Mouse (Mus musculus) CD4-positive, CD25-positive, alpha-beta regulatory T cell, adult 2 months (primary cell): Measurements from ENCODE around the gene Sirt2.

Experiments used
- DNase-seq: peaks from one replicate; pipeline ENCODE4 v3.0.0-alpha.2; 2012; ENCODE audit warnings: low read depth, low spot score

Sirt2 gene

DNA sequence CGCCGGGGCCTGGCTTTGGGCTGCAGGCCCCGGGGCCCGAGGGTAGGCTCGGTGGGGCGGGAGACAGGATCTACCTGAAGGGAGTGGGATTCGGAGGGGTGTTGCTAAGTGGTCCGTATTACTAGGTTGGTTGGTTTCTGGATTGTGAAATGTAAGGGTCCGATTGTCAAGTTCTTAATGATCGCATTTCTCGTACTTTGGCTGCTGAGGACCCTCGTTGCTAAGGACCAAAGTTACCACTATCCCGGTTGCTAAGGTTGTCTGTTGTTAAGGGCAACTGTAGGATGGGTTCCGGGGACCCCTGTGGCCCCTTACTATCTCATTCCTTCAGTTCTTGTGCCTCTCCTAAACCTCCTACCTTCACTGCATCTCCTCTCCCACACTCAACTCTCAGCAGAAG lies 375 bp downstream of the Sirt2 start:
- DNase-seq: no peak

DNA sequence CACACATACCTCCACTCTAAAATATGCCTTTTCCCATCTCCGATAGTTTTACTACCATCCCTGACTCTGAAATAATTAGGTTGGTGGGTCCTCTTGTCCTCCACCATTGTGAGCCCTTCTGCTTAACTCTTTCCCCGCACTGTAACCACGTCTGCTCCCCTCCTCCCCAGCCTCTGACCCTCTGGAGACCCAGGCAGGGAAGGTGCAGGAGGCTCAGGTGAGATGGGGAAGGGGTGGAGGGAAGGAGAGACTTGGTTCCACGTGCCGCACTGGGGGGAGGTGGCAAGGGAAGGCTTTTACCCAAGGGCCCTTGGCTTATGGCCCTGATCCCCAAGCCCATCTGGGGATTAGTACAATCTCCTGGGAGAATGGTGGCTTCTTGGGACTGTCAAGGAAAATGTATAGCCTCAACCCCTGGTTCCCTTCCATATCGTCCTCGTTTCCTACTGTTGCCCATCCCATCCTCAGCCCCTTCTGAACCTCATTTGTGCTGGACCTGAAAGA lies 979 bp downstream of the Sirt2 start, which contains the start of gene Nfkbib:
Gene Nfkbib, minus strand, starts transcription at position 51 of the 504 bp plus-strand sequence.
- no peak for DNase-seq

DNA sequence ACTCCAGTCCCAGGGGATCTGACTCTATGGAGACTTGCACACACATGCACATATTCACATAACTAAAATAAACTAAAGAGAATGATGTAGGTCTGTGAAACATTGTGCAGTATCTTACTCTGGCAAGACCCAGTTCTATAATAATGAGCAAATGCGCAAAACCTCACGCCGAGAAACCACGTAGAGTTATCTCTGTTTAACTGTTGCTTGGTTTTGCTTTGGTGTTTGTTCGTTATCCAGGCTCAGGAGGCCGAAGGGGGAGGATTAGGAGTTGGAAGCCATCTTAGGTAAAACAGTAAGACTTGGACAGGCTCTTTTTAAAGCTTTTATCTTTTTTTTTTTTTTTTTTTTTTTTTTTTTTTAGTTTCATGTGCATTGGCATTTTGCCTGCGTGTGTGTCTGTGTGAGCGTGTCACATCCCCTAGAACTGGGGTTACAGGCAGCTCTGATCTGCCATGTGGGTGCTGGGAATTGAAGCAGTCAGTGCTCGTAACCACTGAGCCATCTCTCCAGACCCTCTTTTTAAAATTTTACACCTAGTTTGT lies 3.0 kb downstream of the Sirt2 start:
- DNase-seq: no peak

DNA sequence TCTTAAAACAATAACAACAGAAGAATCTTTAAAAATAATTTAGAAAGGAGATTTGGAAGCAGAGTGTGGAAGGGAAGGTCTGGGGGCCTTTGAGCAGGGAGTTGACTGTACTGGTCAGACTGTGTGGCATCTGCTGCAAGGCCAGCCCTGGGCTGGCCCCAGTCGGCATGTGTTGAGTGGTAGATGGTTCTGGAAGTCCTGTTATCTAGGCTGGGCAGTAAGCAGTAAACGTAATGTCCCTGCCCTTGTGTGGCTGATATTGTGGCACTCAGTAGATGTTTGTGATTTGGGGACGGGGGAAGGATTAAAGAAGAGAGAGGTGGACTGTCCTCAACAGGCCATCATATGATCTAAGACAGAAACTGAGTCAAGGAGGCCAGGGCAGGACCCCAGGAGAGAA lies 3.8 kb downstream of the Sirt2 start:
- DNase-seq: no peak

DNA sequence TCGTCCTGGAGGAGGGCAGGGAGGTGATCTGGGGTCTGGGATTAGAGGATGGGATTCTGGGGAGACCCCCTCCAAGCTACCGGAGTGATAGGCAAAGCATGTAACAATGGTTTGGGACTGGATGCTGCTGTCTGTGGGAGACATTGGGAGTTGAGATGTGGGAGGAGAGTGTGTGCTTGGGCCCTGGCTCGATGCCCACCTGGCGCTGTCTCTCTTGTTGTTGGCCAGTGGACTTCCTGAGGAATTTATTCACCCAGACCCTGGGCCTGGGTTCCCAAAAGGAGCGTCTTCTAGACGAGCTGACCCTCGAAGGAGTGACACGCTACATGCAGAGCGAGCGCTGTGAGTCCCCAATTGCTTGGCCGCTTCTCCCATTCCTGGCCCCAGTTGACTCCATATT lies 5.3 kb downstream of the Sirt2 start:
- DNase-seq: no peak

DNA sequence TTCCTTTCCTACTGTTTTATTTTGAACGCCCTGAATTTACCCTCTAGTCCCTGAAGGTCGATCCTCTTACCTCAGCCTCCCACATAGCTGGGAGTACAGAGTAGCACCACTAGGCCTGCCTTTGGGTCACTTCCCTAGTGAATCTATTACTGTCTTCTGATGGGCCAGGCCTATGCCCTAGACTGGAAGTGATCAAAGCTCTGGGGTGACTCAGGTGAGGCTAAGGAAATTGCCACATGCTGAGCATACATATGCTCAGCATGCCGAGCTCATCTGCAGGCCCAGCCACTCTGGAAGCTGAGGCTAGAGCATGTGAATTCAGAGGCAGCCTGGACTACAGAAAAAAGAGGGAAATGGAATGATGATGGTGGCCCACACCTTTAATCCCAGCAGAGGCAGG lies 6.6 kb downstream of the Sirt2 start:
- DNase-seq: no peak

DNA sequence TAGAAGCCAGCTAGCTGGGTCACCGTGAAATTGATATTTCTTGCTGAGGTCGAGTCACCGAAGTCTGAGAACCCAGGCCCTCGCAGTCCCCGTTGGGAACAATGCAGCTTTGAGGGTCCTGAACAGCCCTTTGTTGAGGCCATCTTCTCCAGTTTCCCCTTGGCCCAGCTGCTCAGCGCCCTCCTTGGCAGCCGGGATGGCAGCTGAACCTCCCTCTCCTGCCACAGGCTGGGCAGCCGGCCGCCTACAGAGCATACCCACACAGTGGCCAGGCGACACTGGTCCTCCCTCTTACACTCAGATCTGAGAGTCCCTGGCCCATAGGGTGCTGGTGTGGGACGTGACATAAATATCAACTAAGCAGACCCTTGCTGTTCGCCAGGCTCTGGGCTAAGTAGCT lies 7.6 kb downstream of the Sirt2 start:
- no peak for DNase-seq

DNA sequence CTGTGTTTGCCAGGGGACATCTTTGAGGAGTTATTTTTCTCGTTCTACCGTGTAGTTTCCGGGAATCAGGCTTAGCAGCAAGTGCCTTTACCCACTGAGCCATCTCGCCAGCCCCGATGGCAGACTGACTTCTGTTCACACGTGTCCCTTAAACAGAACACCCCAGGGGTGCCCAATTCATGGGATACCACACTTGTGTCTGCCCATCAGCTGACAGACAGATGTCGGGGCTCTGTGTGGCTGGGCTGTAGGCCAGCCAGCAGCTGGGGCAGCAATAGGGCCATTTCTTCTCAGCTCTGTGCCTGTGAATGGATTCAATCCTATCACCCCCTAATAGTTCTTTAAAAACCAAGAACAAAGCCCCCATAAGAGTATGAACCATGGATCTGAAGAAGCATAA lies 8.6 kb downstream of the Sirt2 start:
- no peak for DNase-seq

DNA sequence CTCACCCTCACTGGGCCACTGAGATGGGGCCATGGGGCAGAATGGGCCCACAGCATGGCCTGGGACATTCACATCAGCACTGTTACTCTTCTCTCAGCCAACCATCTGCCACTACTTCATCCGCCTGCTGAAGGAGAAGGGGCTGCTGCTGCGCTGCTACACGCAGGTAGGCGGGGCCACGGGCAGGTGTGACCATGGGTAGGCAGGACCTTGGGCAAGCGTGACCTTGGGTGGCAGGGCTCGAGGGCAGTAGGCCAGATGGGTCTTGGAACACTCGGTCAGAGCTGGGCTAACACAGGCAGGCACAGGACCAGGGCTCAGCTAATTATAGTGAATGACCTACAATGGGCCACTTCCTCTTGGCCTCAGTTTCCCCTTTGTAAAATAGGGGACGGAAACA lies 12.3 kb downstream of the Sirt2 start:
- DNase-seq: no peak

DNA sequence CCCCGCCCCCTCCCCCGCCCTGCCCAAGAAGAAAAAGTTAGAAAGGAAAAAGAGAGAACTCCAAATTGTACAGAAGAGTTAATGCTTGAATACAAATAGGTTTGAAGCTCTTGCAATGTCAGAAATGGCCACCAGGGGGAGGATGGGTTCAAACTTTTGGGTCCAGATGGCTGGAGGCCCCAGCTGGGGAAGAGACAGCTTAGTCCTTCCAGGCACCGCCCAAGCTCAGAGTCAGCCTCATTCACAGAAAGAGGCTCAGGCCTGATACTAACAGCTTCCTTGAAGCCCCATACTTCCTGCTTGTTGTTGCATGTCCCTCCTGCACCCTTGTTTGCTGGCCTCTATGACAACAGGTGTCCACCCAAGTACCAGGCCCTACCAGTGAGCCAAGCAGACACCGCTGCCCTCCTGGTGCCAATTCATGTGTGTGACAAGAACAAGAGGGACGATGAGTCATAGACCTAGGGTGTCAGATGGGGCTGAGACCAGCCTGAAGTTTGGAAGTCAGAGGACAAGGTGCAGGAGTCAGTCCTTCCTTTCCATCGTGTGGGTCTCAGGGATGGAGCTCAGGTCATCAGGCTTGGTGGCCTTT lies 13.6 kb downstream of the Sirt2 start:
- peak; percentile 92 for DNase-seq

DNA sequence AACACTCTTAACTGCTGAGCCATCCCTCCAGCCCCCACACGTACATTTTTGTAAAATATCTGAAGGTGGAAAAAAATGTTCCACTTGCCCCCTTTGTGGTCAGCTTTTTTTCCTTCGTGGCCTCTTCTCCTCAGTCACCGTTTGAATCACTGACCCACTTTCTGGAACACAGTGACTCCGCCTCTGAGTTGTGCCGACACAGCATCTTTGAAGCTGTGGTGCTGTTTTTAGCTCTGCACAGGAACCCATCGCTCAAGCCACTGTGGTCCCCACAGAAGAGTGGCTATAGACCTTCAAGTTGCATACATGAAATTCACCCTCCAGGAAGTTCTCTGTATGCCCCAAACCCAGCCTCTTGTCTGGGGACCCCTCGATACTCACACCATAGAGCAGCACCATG lies 14.3 kb downstream of the Sirt2 start:
- DNase-seq: peak; percentile 76

DNA sequence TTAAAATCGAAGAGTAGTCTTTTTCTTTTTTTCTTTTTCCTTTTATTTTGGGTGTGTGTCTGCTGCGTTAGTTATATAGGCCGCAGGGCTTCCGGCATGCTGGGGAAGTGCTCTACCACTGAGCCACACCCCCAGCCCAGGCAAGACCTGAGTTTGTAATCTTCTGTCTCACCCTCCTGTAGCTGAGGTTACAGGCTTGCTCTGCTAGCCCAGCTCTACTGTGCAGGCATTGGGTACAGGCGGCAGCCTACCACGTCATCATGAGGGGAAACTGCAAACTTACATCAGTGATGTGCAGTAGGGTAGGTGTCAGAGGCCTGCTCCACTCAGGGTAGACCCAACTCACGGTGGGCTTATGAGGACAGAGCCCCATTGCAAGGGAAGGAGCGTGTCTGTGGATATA lies 14.7 kb downstream of the Sirt2 start:
- peak; percentile 93 for DNase-seq

DNA sequence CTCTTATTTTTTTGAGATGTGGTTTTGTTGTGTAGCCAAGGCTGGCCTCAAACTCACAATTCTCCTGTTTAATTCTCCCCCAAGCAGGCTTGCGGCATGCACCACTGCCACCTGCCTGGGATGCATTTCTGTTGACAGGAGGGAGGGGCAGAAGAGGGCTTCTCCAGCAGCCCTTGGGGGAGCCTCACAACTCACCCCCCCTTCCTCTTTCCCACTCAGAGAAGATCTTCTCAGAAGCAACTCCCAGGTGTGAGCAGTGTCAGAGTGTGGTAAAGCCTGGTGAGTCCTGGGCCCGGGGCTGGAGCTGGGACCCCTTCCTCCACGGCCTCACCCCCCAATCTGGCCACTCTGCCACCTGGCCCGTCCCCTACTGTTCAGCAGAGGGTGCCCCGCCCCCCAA lies 18.6 kb downstream of the Sirt2 start:
- DNase-seq: no peak

DNA sequence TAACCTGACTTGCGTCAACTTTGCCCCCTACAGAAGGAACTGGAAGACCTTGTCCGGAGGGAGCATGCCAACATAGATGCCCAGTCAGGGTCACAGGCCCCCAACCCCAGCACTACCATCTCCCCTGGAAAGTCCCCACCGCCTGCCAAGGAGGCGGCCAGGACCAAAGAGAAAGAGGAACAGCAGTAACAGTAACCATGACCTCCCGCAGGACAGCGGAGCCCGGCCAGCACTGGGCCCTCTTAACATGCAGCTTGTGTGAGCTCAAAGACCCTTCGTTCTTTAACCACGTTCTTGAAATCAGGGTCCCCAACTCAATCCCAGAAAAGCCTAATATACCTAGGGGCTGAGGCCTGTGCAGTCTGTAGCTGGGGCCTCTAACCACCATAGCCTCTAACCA lies 21.3 kb downstream of the Sirt2 start:
- no peak for DNase-seq

DNA sequence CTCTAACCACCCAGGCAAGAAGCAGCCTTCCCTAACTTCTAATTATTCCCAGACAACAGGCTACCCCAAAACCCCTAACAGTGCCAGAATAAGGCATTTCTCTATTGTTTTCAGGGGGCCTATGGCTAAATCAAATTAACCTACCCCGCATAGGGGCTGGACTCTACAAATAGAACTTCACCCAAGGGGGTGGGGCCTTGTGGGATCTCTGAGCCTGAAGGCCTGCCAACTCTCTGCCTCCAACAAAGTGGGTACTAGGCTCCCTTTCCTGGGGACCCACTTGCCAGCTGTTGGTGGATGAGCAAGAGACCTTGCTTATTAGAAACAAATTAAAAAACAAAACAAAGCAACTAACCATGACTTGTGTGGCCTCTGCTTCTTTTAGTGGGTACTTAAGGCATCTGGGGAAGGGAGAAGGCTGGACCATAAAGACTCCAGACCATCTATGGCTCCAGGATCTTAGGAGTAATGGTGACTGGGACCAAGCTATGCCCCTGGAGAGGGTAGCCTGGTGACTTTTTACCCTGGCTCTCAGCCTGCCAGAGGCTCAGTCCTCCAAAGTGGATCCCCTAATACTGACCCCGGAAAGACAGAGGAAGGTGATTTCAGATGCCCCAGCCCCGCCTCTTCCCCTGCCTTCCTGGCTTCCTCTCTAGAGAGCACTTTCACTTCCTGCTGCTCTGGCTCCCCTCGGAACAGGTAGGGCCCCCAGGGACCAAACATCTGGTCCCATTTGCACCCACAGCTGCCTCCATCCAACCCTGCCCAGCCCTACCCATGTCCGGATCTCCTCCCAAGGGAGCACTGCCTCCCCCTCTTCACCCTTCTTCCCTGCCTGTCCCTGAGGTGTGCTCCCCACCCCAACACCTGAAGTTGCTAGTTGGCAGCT lies 22.0 kb downstream of the Sirt2 start, which contains the start of gene Rinl:
Gene Rinl, plus strand, starts transcription at position 663 of the 889 bp plus-strand sequence.
- DNase-seq: peak; percentile 71

DNA sequence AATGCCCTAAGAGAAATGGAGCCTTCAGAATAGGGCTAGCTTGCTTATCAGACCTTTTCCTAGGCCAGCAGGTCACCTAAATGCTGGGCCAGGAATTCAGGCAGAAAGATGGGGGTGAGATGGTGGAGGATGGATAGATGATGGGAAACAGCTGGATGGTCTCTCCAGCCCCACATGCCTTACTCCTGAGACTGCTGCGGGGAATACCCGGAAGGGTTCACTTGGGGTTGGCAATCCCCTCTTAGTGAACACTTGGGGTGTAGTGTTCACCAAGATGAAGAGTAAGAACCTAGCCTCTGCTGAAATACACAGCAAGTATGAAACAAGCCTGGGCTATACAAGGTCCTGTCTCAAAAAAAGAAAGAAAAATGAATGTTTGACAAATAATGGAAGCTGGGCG lies 22.7 kb downstream of the Sirt2 start:
- no peak for DNase-seq

DNA sequence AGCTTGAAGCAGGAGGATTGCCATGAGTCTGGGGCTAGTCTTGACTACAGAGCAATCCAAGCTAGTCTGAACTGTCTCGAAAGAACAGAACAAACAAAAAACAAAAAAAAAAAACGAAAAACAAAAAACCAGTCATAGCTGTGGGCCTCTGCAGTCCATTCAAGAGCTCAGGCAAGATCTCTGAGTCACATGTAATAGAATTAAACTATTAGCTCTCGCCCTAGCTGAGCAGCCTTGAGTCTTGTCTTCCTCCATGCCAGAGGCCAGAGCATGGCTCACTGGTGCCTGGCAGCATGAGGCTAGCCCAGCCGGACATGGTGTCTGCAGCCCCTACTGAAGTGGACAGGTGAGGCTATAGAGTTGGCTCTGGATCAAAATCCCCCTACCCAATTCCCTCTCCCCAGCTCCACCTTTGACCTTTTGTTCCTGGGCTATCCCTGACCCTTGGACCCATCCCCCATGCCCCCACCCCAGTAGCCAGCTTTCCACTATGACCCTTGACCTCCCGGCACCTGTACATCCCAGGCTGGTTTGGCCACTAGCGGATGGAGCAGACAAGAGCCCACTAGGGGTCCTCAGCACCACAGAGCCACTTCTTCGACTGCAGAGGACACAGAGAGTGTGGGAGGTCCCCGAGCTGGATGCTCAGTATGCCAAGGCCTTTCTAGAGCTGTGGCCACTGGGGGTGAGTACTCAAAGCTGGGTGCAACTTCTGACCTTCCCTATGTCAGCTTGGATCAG lies 23.7 kb downstream of the Sirt2 start:
- DNase-seq: peak; percentile 45

DNA sequence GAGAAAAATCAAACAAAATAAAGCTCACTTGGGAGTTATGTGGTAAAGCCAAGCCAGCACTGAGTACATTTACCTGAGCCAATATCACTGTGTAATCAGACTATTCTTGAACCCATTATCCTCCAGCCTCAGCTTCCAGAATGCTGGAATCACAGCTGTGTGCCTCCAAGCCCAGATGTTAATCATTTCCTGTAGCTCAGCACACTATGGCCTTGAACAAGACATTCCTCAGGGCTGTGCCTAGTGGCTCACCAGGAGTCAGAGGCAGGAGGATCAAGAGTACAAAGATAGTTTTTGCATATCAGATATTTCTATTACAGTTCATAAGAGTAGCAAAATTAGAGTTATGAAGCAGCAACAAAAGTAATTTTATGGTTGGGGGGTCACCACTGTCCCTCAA lies 25.2 kb downstream of the Sirt2 start:
- DNase-seq: no peak

DNA sequence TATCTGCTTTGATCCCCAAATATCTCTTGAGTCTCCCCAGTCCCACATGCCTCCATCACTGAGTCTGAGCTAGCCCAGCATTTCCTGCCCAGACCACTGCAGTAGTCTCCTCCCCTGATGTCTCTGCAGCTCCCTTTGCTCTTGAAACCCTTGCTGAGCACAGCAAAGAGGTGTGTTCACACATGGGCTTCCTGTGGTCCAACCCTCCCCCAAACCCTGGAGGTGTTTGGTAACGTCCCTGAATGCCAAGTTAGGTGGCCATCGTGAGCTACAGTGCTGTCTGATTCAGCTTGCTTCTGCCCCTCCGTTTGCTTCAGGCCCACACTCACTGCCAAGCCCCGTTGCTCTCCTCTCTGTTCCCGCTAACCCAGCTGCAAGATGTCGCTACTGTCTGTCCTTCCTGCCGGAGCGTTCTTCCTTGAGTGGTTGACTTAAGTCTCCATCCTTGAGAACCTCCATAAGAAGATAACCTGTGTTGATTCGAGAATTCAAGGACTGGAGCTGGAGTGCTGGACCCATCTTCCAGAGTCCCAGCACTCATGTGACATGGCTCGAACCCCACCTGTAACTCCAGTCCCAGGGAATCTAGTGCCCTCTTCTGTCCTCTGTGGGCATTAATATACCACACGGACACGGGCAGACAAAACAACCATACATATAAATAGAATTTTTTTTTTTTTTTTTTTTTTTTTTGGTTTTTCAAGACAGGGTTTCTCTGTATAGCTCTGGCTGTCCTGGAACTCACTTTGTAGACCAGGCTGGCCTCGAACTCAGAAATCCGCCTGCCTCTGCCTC lies 26.1 kb downstream of the Sirt2 start:
- DNase-seq: peak; percentile 75

DNA sequence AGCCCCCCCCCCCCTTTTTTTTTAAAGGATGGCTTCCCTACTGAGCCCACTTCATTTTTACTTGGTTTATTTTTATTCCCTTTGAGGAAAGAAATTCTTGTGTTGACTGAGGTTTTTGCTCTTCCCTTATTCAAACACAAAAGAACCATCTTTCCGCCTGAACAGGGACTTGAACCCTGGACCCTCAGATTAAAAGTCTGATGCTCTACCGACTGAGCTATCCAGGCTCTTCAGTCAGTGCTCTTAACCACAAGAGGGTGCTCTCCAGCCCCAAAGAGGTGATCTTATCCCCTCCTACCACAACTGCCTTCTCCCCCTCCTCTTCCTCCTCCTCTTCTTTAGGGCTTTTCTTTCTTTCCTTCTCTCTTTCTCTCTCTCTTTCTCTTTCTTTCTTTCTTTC lies 27.3 kb downstream of the Sirt2 start:
- DNase-seq: peak; percentile 68

DNA sequence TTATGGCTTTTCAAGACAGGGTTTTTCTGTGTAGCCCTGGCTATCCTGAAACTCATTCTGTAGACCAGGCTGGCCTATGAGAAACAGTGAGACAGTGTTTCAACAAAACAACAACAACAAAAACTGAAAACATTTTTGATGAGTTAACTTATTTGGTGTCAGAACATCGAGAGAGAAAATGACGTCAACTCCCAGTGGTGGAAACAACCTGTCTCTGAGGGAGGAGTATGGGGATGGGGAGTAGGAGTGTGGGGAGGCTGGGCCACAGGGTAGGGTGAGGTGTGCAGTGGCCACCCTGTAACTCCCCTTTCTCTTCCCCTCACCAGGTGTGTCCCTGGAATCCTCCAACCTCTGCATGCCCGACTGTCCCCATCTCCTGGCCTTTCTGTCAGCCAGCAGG lies 28.0 kb downstream of the Sirt2 start:
- peak; percentile 64 for DNase-seq
